Mouse (Mus musculus) bone marrow, adult 2 months (tissue): ENCODE data around the gene 4930435E12Rik.

Experiments used
- CTCF ChIP-seq: fragments of 200-500 bp; IDR thresholded peaks from 2 replicates; pipeline ENCODE4 v1.5.1; 2011; ENCODE audit warnings: low read length, control low read depth; ENCODE audit not compliant: control insufficient read depth, insufficient read depth
- POLR2A ChIP-seq: fragments of 200-500 bp; IDR thresholded peaks from 2 replicates; pipeline ENCODE4 v1.6.1; 2011; ENCODE audit warnings: low read depth, mild to moderate bottlenecking, control low read depth, low read length, borderline replicate concordance; ENCODE audit not compliant: control insufficient read depth

DNA sequence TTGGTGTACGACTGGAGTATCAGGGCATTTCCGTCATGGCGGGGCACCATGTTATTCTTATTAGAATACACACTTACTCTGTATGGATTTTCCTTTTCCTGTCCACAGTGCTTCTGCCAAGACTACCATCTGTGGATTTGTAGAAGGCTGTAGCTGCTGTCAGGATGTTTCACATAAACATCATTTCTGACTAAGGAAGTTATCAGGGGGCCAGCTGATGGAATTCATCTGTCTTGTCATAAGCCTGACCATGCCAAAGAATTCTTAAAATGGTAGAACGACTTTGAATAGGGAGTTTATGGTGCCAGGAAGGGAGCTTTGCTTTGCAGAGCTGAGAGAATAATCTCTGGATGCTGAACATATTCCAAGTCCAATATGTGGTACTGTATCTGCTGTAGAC, 44.7 kb upstream of the 4930435E12Rik start:
- TF ChIP-seq POLR2A (no peak), CTCF (no peak)
